Mouse (Mus musculus) lung, postnatal 0 days (tissue): ENCODE results near the gene Gmps. TPM values are rescaled to one million over a fixed set of nuclear protein-coding genes. Genes with fewer than 3 reads are reported as not detected.

Source experiments
- ATAC-seq: fragments of 200-750 bp; cut with Nextera tagmentation; 2 replicates; pipeline ENCODE4 v1.8.0; 2017; ENCODE audit warnings: moderate library complexity
- DNase-seq: peaks from one replicate; pipeline ENCODE4 v3.0.0-alpha.2; 2016; ENCODE audit warnings: low spot score
- H3K27ac ChIP-seq: fragments of 300-500 bp; sonication (generic); 2 replicates; pipeline ENCODE4 v1.5.1; 2014; ENCODE audit warnings: antibody characterized with exemption, mild to moderate bottlenecking, low read length, mixed read lengths
- H3K27me3 ChIP-seq: fragments of 300-500 bp; sonication (generic); replicated peaks from 2 replicates; pipeline ENCODE4 v1.6.1; 2014; ENCODE audit warnings: low read length, mixed read lengths; ENCODE audit not compliant: insufficient read depth
- H3K36me3 ChIP-seq: fragments of 300-500 bp; sonication (generic); 2 replicates; pipeline ENCODE4 v1.6.1; 2014; ENCODE audit warnings: low read length, mixed read lengths; ENCODE audit not compliant: insufficient read depth
- H3K4me1 ChIP-seq: fragments of 300-500 bp; sonication (generic); 2 replicates; pipeline ENCODE4 v1.6.1; 2014; ENCODE audit warnings: antibody characterized with exemption, low read depth, low read length, mixed read lengths; ENCODE audit not compliant: insufficient read depth
- H3K4me2 ChIP-seq: fragments of 300-500 bp; sonication (generic); replicated peaks from 2 replicates; pipeline ENCODE4 v1.6.1; 2014; ENCODE audit warnings: low read depth, mild to moderate bottlenecking, low read length, moderate library complexity, mixed read lengths
- H3K4me3 ChIP-seq: fragments of 300-500 bp; sonication (generic); 2 replicates; pipeline ENCODE4 v1.5.1; 2014; ENCODE audit warnings: low read depth, low read length
- H3K9ac ChIP-seq: fragments of 300-500 bp; sonication (generic); replicated peaks from 2 replicates; pipeline ENCODE4 v1.6.1; 2014; ENCODE audit warnings: low read depth, mild to moderate bottlenecking
- H3K9me3 ChIP-seq: fragments of 300-500 bp; sonication (generic); 2 replicates; pipeline ENCODE4 v1.6.1; 2016; ENCODE audit warnings: low read length, mixed read lengths
- CTCF ChIP-seq: IDR thresholded peaks from 2 replicates; pipeline ENCODE4 v1.5.1; 2016; ENCODE audit warnings: antibody characterized with exemption, mild to moderate bottlenecking
- EP300 ChIP-seq: IDR thresholded peaks from 2 replicates; pipeline ENCODE4 v1.6.1; 2016; ENCODE audit warnings: antibody characterized with exemption, mild to moderate bottlenecking, control low read depth
- WGBS: fragments of 180-500 bp; shearing (Covaris S2); extraction: QIAGEN DNeasy Blood & Tissue Kit; methylation state at CpG from one replicate; pipeline ENCODE4 v1.1.7; 2014; 5-methylcytosine and 5-hydroxymethylcytosine counted together
- polyA plus RNA-seq: library from polyadenylated mRNA; unstranded; fragments of >200 nt; fragmentation: Nextera tagmentation; extraction: Ambion mirVana; gene quantifications from 2 replicates; pipeline ENCODE4 v1.2.1, GENCODE M21; 2015

The Gmps gene
- 14.1 and 14.2 TPM in 2 replicates for polyA plus RNA-seq

GRCm38 (mm10) chr3:63975955-63976908 is at the start of gene Gmps:
Gene Gmps (plus strand): TSS chr3:63976106.
- peak within 1 kb of the TSS; percentile 91 for H3K9ac ChIP-seq
- DNase-seq (peak; percentile 96), ATAC-seq (peak; percentile 100)
- no peak for TF ChIP-seq CTCF
- no peaks in the 10 kb centered on the region for H3K9me3 ChIP-seq
- WGBS, result under 1% methylated on average over 67 of the region's 67 CpGs
- peak within 1 kb of the TSS; percentile 78 for H3K4me2 ChIP-seq
- no peaks in the 10 kb centered on the region for H3K36me3 ChIP-seq
- peaks cover 4% of the 10 kb centered on the region; the same call in 1 of the 2 replicates for H3K4me1 ChIP-seq
- H3K4me3 ChIP-seq, result peak within 1 kb of the TSS; percentile 91
- H3K27ac ChIP-seq, result peak within 1 kb of the TSS; percentile 93
- no peaks in the 10 kb centered on the region for H3K27me3 ChIP-seq

GRCm38 (mm10) chr3:63928878-63929859 is 46.7 kb upstream of the Gmps start, which contains the start of gene E130311K13Rik:
Gene E130311K13Rik (minus strand): TSS chr3:63929472.
- Histone ChIP-seq H3K9ac (peak within 1 kb of the TSS; percentile 79), H3K4me3 (peak within 1 kb of the TSS; percentile 61), H3K27ac (peak within 1 kb of the TSS; percentile 77), H3K4me2 (peak within 1 kb of the TSS; percentile 65), H3K9me3 (no peaks in the 10 kb centered on the region), H3K4me1 (no peaks in the 10 kb centered on the region), H3K36me3 (no peaks in the 10 kb centered on the region; the same call in 1 of the 2 replicates), H3K27me3 (no peaks in the 10 kb centered on the region)
- WGBS, result 5% methylated on average over 48 of the region's 48 CpGs
- ATAC-seq (peak; percentile 98), DNase-seq (peak; percentile 92)
- TF ChIP-seq EP300 (no peak), CTCF (peak; percentile 89)

GRCm38 (mm10) chr3:63938928-63939327 is 37.0 kb upstream of the Gmps start:
- Histone ChIP-seq H3K4me2 (no peak overlapping the region), H3K27me3 (no peaks in the 10 kb centered on the region), H3K27ac (no peak overlapping the region), H3K36me3 (no peaks in the 10 kb centered on the region), H3K4me3 (no peak overlapping the region), H3K9ac (no peak overlapping the region), H3K9me3 (no peaks in the 10 kb centered on the region), H3K4me1 (no peaks in the 10 kb centered on the region)
- DNase-seq (no peak), ATAC-seq (no peak)
- no peak for TF ChIP-seq CTCF
- TF ChIP-seq EP300, result no peak
- WGBS, result 73% methylated on average over 2 of the region's 2 CpGs

GRCm38 (mm10) chr3:63941204-63941850 is 34.6 kb upstream of the Gmps start:
- no peak for TF ChIP-seq CTCF
- no peak for TF ChIP-seq EP300
- ATAC-seq (no peak), DNase-seq (no peak)
- no peaks in the 10 kb centered on the region for H3K36me3 ChIP-seq
- no peaks in the 10 kb centered on the region for H3K9me3 ChIP-seq
- H3K4me1 ChIP-seq, result no peaks in the 10 kb centered on the region
- 77% methylated on average over 2 of the region's 2 CpGs for WGBS
- H3K27ac ChIP-seq, result no peak overlapping the region
- no peak overlapping the region for H3K9ac ChIP-seq
- no peak overlapping the region for H3K4me2 ChIP-seq
- H3K27me3 ChIP-seq, result no peaks in the 10 kb centered on the region
- H3K4me3 ChIP-seq, result no peak overlapping the region

- H3K4me1 ChIP-seq, result no peaks in the 10 kb centered on the region
- no peaks in the 10 kb centered on the region for H3K9me3 ChIP-seq
- no peak for TF ChIP-seq EP300
- TF ChIP-seq CTCF, result no peak
- H3K9ac ChIP-seq, result no peak overlapping the region
- H3K4me3 ChIP-seq, result no peak overlapping the region
- no peak for ATAC-seq
- H3K27ac ChIP-seq, result no peak overlapping the region
- H3K4me2 ChIP-seq, result no peak overlapping the region
- DNase-seq, result no peak
- WGBS, result 74% methylated on average over 3 of the region's 3 CpGs
- H3K27me3 ChIP-seq, result no peaks in the 10 kb centered on the region
- H3K36me3 ChIP-seq, result no peaks in the 10 kb centered on the region
These were observed 26.1 kb upstream of the Gmps start for GRCm38 (mm10) chr3:63949837-63950236.
